Mouse (Mus musculus): ENCODE results near the gene Hcfc1r1. TPM values are rescaled to one million over a fixed set of nuclear protein-coding genes. Genes with fewer than 3 reads are reported as not detected.

The Hcfc1r1 gene
- polyA plus RNA-seq (2017; shearing (Covaris generic)) = 57.1 TPM

DNA sequence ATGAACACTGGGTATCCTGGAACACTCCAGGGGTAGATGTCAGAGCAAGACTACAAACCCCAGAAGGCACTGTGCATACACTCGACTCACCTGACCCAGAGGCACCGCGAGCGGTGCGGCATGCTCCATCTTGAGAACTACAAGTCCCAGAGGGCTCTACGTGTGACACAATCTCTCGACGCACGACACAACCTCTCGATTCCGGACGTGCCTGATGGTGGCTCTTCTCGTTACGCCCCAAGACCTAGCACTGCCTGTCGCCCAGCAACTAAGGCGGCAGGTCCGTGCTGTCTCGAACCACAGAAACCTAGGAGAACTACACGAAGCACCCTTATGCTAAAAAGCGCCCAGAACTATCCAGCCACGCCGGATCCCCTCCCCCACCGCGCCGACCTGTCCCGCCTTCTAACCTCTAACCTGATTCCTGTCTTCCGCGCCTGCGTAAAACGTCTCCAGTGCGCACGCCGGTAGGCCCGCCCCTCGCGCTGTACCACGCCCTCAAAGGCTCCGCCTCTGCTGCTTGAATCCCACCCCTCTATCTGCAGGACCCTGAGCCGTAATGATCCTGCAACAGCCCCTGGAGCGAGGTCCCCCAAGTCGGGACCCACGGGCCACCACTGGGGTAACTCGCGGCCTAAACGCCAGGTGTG, at the start of gene Hcfc1r1, which contains the start of gene Thoc6:
Gene Hcfc1r1 (plus strand): TSS at position 173 of the 650 bp plus-strand sequence.
Gene Thoc6 (minus strand): TSS at position 459 of the 650 bp plus-strand sequence.

DNA sequence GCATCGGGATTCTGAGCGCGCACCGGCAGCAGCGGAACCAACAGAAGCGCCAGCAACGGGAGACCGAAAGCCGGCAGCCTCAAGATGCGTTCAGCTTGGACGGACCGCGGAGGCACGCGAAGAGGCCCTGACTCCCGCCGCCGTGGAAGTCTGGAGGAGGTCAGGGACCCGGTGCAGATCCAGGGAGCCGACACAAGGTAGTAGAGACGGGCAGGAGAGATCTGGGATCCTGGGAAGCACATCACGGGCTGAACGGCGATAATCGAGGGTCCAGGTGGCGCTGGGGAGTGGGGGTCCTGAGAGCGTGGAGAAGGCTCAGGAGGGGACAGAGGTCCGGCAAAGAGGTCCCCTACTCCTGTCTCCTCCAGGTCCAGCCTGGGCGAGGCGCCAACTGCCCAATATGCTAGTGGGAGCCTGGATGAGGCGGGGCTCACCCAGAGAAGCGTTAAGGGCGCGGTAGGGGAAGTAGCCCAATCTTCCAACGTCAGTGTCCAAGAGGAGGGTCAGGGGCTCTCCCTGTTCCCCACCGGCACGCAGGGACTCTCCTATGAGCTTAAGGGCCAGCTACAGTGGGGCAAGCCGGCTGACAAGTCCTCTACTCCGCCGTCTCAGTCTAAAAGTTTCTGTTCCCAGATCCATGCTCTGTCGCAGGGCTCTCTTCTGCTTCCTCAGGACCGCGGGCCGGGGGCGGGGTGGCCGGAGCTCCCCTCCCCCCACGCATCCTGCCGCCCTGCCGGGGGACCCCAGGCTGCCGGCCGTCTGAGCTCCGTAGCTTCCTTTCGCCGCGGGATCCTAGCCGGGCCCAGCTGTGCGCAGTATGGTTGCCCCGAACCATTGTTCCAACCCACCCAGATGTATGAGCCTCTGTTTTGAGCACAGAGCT, 28.5 kb upstream of the Hcfc1r1 start, which contains the start of gene Mmp25:
Gene Mmp25 (minus strand): TSS at position 665 of the 883 bp plus-strand sequence.

GRCm38 (mm10) chr17:23660117-23660875, 13.1 kb upstream of the Hcfc1r1 start, which contains the start of gene Bicdl2:
TSS of gene Bicdl2 (plus strand) at chr17:23660506.

DNA sequence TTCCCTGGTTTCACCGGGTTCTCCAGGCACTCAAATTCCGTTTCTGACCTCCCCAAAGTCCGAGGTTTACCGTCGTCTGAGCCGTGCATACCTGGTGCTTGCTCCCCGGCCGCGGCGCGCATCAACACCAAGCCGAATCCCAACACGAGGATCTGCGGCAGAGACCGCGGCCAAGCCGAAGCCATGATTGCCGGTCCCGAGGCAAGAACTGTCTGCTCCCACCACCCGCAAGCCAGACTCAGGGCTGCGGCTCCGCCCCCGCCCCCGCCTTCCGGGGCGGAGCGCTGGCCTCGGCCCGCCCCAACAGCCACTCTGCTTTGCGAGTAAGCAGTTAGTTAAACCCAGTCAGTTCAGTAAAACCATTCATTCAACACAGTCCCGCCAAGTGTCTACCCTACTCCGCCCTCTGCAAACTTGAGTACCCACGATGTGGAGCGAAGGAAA, 3.9 kb downstream of the Hcfc1r1 start, which contains the start of gene Tnfrsf12a:
Gene Tnfrsf12a (minus strand): TSS at position 233 of the 444 bp plus-strand sequence.

GRCm38 (mm10) chr17:23679127-23679835, 5.9 kb downstream of the Hcfc1r1 start, which contains the start of gene Cldn6:
TSS of gene Cldn6 (plus strand) at chr17:23679249.

DNA sequence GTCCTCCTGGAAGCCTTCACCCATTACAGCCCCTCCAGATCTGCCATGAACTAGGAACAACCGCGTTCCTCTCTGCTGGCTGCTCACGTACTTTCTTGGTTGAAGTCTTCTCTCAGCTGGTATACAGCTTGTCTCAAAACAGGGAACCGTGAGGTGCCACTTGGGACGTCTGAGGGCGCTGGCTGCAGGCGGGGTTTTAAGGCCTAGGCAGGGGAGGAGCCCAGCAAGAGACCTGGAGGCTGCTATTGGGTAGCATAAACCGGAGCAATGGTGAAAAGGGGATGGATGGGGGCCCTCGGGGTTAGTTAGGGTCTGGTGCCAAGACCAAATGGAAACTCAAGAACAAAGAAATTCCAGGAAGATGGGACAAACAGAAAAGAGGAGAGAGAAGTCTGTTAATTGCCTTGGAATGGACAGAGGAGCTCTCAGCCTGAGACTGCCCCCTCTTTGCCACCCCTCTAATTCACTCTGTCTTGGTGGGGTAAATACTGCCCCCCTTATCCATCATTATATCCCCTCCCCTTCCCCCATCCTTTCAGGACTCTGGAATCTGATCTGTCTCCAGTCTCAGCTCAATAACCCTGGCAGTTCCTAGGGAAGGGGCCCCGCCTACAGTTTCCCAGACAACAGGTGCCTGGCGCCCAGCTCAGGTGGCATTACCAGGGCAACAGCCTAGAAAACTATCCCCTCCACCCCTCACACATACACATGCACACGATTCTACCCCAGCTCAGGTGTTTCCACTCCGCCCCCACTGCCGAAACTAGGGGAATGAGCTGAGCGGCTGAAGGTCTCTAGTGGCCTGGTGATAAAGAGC, 10.7 kb downstream of the Hcfc1r1 start, which contains the start of gene Cldn9:
Gene Cldn9 (minus strand): TSS at position 171 of the 817 bp plus-strand sequence.

GRCm38 (mm10) chr17:23722376-23723125, 49.2 kb downstream of the Hcfc1r1 start, which contains the start of gene 1520401A03Rik:
TSS of gene 1520401A03Rik (minus strand) at chr17:23722783.

Other genes starting within 250 kb of the Hcfc1r1 start
- gene Vmn2r117, start 193.9 kb upstream of the Hcfc1r1 start, polyA plus RNA-seq (2017; shearing (Covaris generic)) = not detected
- 7.3 TPM for gene Zfp213, start 109.4 kb upstream of the Hcfc1r1 start, polyA plus RNA-seq (2017; shearing (Covaris generic))
- gene Zfp13, start 74.1 kb upstream of the Hcfc1r1 start, polyA plus RNA-seq (2017; shearing (Covaris generic)) = not detected
- gene Zscan10, start 72.7 kb upstream of the Hcfc1r1 start, polyA plus RNA-seq (2017; shearing (Covaris generic)) = 4.2 TPM
- 1.5 TPM for gene Mmp25, start 28.3 kb upstream of the Hcfc1r1 start, polyA plus RNA-seq (2017; shearing (Covaris generic))
- gene Bicdl2, start 13.1 kb upstream of the Hcfc1r1 start, polyA plus RNA-seq (2017; shearing (Covaris generic)) = not detected
- gene Thoc6, start 286 bp downstream of the Hcfc1r1 start, polyA plus RNA-seq (2017; shearing (Covaris generic)) = 31.2 TPM
- gene Tnfrsf12a, start 3.9 kb downstream of the Hcfc1r1 start, polyA plus RNA-seq (2017; shearing (Covaris generic)) = 13.4 TPM
- not detected for gene Cldn6, start 5.7 kb downstream of the Hcfc1r1 start, polyA plus RNA-seq (2017; shearing (Covaris generic))
- gene Cldn9, start 10.4 kb downstream of the Hcfc1r1 start, polyA plus RNA-seq (2017; shearing (Covaris generic)) = not detected
- gene 1520401A03Rik, start 49.2 kb downstream of the Hcfc1r1 start, polyA plus RNA-seq (2017; shearing (Covaris generic)) = 0.13 TPM
- 57.9 TPM for gene Pkmyt1, start 52.7 kb downstream of the Hcfc1r1 start, polyA plus RNA-seq (2017; shearing (Covaris generic))
- 3.5 TPM for gene Paqr4, start 67.3 kb downstream of the Hcfc1r1 start, polyA plus RNA-seq (2017; shearing (Covaris generic))
- 2.8 TPM for gene Kremen2, start 72.2 kb downstream of the Hcfc1r1 start, polyA plus RNA-seq (2017; shearing (Covaris generic))
- 34.0 TPM for gene Flywch1, start 98.0 kb downstream of the Hcfc1r1 start, polyA plus RNA-seq (2017; shearing (Covaris generic))
- gene Flywch2, start 112.5 kb downstream of the Hcfc1r1 start, polyA plus RNA-seq (2017; shearing (Covaris generic)) = 4.1 TPM
- 994 TPM for gene Srrm2, start 116.9 kb downstream of the Hcfc1r1 start, polyA plus RNA-seq (2017; shearing (Covaris generic))
- 395 TPM for gene Elob, start 155.5 kb downstream of the Hcfc1r1 start, polyA plus RNA-seq (2017; shearing (Covaris generic))
- gene Prss33, start 162.5 kb downstream of the Hcfc1r1 start, polyA plus RNA-seq (2017; shearing (Covaris generic)) = 0.35 TPM
- gene Prss32, start 170.3 kb downstream of the Hcfc1r1 start, polyA plus RNA-seq (2017; shearing (Covaris generic)) = not detected
- 4.6 TPM for gene Prss41, start 170.6 kb downstream of the Hcfc1r1 start, polyA plus RNA-seq (2017; shearing (Covaris generic))
- gene Prss21, start 194.5 kb downstream of the Hcfc1r1 start, polyA plus RNA-seq (2017; shearing (Covaris generic)) = not detected
- not detected for gene Dcpp1, start 207.3 kb downstream of the Hcfc1r1 start, polyA plus RNA-seq (2017; shearing (Covaris generic))
- not detected for gene Dcpp2, start 207.3 kb downstream of the Hcfc1r1 start, polyA plus RNA-seq (2017; shearing (Covaris generic))
- not detected for gene Dcpp3, start 243.9 kb downstream of the Hcfc1r1 start, polyA plus RNA-seq (2017; shearing (Covaris generic))